Mouse (Mus musculus) midbrain, embryonic 12.5 days (tissue): Measurements from ENCODE around the gene Gm49403. TPM values are rescaled to one million over a fixed set of nuclear protein-coding genes. Genes with fewer than 3 reads are reported as not detected.

Source experiments
- ATAC-seq: fragments of 200-750 bp; cut with Nextera tagmentation; 2 replicates; pipeline ENCODE4 v1.8.0; 2017; ENCODE audit warnings: low read depth, moderate TSS enrichment, moderate library complexity; ENCODE audit not compliant: low FRiP score
- H3K27ac ChIP-seq: fragments of 300-500 bp; sonication (generic); replicated peaks from 2 replicates; pipeline ENCODE4 v1.5.1; 2016; ENCODE audit warnings: mild to moderate bottlenecking
- H3K27me3 ChIP-seq: fragments of 300-500 bp; sonication (generic); 2 replicates; pipeline ENCODE4 v1.6.1; 2016; ENCODE audit warnings: mild to moderate bottlenecking
- H3K36me3 ChIP-seq: fragments of 300-500 bp; sonication (generic); 2 replicates; pipeline ENCODE4 v1.6.1; 2016
- H3K4me1 ChIP-seq: fragments of 300-500 bp; sonication (generic); 2 replicates; pipeline ENCODE4 v1.6.1; 2016
- H3K4me2 ChIP-seq: fragments of 300-500 bp; sonication (generic); replicated peaks from 2 replicates; pipeline ENCODE4 v1.6.1; 2016; ENCODE audit warnings: mild to moderate bottlenecking, moderate library complexity
- H3K4me3 ChIP-seq: fragments of 300-500 bp; sonication (generic); 2 replicates; pipeline ENCODE4 v1.5.1; 2016; ENCODE audit warnings: mild to moderate bottlenecking
- H3K9ac ChIP-seq: fragments of 300-500 bp; sonication (generic); replicated peaks from 2 replicates; pipeline ENCODE4 v1.6.1; 2016; ENCODE audit warnings: mild to moderate bottlenecking, moderate library complexity
- H3K9me3 ChIP-seq: fragments of 300-500 bp; sonication (generic); 2 replicates; pipeline ENCODE4 v1.6.1; 2016; ENCODE audit warnings: mild to moderate bottlenecking
- WGBS: fragments of 180-500 bp; shearing (Covaris S2); methylation state at CpG from one replicate; pipeline ENCODE4 v1.1.7; 2016; 5-methylcytosine and 5-hydroxymethylcytosine counted together
- microRNA-seq: library from miRNA; unstranded; fragments of <30 nt; microRNA quantifications from one replicate; pipeline ENCODE4, GENCODE M21; 2017
- polyA plus RNA-seq: library from polyadenylated mRNA; unstranded; fragments of >200 nt; fragmentation: Nextera tagmentation; extraction: Ambion mirVana; gene quantifications from 2 replicates; pipeline ENCODE4 v1.2.1, GENCODE M21; 2016

Gene Gm49403
- polyA plus RNA-seq, 1 experiment from 2014 or later = not detected

DNA sequence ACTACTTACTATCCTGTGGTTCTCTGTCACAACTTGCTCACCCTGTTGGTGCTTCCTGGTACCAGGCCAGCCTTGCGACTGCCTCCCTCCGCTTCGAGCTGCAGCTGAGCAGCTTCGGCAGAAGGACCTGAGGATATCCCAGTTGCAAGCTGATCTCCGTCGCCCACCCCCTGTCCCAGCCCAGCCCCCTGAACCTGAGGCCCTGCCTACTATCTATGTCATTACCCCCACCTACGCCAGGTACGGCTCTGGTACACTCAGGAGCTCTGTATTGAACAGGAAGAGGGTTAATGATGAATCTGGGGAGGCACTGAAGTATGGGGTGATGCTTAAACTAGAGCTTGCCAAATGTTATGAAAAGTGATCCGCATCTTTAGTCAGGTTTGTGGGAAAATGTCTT lies 38.0 kb downstream of the Gm49403 start:
- Histone ChIP-seq H3K4me1 (peaks cover 9% of the 10 kb centered on the region), H3K36me3 (peaks cover 25% of the 10 kb centered on the region), H3K9me3 (no peaks in the 10 kb centered on the region), H3K9ac (no peak overlapping the region), H3K27me3 (no peaks in the 10 kb centered on the region), H3K4me2 (peak overlapping the region; percentile 77), H3K27ac (no peak overlapping the region), H3K4me3 (0 out of 2 replicates have a peak overlapping the region, but pooled peaks have one; percentile 86)
- no peak for ATAC-seq
- 85% methylated on average over 9 of the region's 9 CpGs for WGBS

DNA sequence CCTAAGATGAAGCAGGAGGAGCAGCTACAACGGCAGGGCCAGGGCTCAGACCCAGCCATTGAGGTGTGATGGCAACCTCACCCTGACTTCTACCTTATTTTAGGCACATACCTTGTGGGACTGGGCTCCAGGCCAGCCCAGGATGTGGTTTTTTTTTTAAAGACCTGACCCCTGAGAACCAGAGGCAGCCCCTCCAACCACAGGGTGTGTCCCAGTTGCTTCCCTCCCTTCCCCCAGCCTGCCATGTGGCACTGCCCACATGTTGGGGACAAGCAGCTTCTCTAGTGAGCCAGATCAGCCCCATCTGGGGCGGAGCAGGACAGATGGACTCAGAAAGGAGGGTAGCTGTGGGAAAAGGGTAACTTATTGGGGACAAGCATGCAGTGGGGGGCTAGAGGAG lies 43.0 kb downstream of the Gm49403 start:
- H3K36me3 ChIP-seq = peaks cover 32% of the 10 kb centered on the region
- peaks cover 21% of the 10 kb centered on the region for H3K4me1 ChIP-seq
- no peaks in the 10 kb centered on the region for H3K9me3 ChIP-seq
- no peak overlapping the region for H3K4me3 ChIP-seq
- H3K27ac ChIP-seq = no peak overlapping the region
- H3K4me2 ChIP-seq = no peak overlapping the region
- ATAC-seq = no peak
- H3K9ac ChIP-seq = no peak overlapping the region
- WGBS = 94% methylated on average over 2 of the region's 2 CpGs
- peaks cover 16% of the 10 kb centered on the region for H3K27me3 ChIP-seq

DNA sequence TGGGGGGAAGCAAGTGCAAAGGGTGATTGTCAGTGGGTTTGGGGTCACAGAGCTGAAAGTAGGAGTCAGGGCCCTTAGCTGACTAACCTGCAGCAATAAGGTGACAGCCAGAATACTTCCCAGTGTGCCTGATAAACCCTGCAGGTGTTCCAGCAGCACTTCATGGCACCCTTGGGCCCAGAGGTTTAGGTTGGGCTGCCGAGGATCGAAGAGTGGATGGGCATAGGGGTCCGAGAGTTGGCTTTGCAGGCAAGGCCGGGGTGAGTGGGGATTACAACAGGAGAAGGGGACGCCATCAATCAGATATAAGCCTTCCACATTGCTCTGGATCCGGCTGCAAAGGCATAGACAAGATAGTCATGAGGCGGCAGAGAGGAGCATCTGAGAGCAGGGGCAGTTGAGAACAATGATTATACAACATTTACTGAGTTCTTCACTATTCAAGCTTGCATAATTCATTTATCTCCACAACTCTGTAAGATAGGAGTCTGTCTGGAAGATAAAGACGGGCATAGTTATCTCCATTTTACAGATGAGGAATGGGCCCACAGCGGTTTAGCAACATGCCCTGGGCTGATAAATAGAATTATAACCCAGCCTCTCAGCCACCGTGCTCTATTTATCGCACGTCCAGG lies 44.3 kb downstream of the Gm49403 start:
- Histone ChIP-seq H3K36me3 (peaks cover 31% of the 10 kb centered on the region), H3K4me3 (no peak overlapping the region)
- WGBS = 90% methylated on average over 12 of the region's 12 CpGs

DNA sequence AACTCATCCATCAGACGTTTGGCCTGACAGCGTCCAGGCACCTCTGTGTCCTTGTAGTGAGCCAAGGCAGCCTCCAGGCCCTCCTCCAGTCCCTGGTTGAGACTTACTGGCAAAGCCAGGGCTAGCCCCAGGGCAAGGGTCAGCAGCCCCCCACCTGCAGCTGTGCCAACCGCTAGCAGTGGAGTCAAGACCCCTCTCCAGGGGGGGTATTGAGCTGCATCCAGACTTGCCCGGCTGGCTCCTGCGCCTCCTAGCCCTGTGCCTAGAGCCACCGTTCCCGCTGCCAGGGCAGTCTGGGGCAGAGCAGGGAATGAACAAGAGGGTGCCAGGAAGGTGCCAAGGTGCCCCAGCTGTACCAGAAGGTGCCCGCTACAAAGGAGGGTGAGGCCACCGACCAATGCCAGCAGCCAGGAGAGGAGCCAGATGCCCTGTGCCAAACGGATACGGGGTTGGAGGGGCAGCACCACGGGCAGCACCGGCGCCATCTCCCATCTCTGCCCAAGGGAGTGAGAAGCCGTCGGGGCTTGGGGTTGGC lies 45.0 kb downstream of the Gm49403 start:
- H3K9me3 ChIP-seq = no peaks in the 10 kb centered on the region
- peaks cover 16% of the 10 kb centered on the region for H3K27me3 ChIP-seq
- H3K4me3 ChIP-seq = peak overlapping the region; percentile 57
- peak overlapping the region; percentile 71 for H3K9ac ChIP-seq
- H3K4me1 ChIP-seq = peaks cover 19% of the 10 kb centered on the region
- peak overlapping the region; percentile 77 for H3K4me2 ChIP-seq
- peak overlapping the region; percentile 46 for H3K27ac ChIP-seq
- 15% methylated on average over 16 of the region's 16 CpGs for WGBS
- peaks cover 32% of the 10 kb centered on the region for H3K36me3 ChIP-seq
- peak; percentile 13; the same call in 1 of the 2 replicates for ATAC-seq

More for the DNA sequence above, 44.3 kb downstream of the Gm49403 start:
- H3K27me3 ChIP-seq = peaks cover 16% of the 10 kb centered on the region
- no peak overlapping the region for H3K4me2 ChIP-seq
- 0 out of 2 replicates have a peak overlapping the region, but pooled peaks have one; percentile 46 for H3K27ac ChIP-seq
- no peak for ATAC-seq
- H3K9me3 ChIP-seq = no peaks in the 10 kb centered on the region
- H3K9ac ChIP-seq = 0 out of 2 replicates have a peak overlapping the region, but pooled peaks have one; percentile 20
- H3K4me1 ChIP-seq = peaks cover 19% of the 10 kb centered on the region

DNA sequence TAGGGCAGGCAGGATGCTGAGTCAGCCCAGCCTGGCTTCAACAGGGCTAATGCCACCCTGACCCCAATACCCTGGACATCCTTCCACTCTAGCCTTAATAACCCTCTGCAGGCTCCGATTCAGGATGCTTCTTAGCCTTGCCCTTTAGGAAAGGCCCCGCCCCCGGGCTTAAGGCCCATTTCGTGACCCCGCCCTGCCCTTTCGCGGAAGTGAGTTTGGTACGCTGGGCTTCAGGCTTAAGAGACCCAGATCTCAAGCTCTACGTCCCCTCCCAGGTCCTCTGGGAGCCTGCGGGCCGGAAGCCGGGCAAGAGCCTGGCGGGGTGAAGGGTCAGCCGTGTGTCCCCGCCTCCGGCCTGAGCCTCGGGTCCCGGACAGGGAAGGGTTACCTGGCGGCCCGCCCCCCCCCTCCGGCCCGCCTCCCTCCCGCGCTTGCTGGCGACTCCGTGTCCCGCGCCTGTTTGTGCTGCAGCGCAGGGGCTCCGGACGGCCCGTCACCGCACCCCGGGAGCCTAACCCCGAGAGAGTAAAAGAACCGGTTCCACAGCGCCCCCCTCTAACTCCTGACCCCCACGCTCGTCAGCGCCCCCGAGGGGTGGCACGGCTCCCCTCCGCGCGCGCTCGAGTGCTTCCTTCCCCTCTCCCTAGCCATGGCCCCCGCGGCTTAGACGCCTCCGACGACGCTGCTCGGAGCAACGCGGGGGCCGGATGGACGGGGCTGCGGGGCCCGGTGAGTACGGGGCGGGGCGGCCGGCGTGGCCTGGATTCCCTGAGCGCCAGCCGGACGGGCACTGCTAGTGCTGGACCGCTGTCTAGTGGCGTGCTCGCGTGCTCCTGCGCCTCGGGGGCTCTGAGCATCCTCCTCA lies 45.7 kb downstream of the Gm49403 start, which contains the start of the genes Rom1 and Eml3:
Rom1 (minus strand) TSS at position 133 of the 865 bp plus-strand sequence.
Eml3 (plus strand) TSS at position 329 of the 865 bp plus-strand sequence.
- Histone ChIP-seq H3K27me3 (peaks cover 16% of the 10 kb centered on the region), H3K4me2 (peak within 1 kb of the TSS; percentile 77), H3K4me1 (peaks cover 19% of the 10 kb centered on the region), H3K27ac (peak within 1 kb of the TSS; percentile 46), H3K36me3 (peaks cover 37% of the 10 kb centered on the region), H3K9me3 (no peaks in the 10 kb centered on the region), H3K4me3 (peak within 1 kb of the TSS; percentile 57), H3K9ac (peak within 1 kb of the TSS; percentile 71)
- under 1% methylated on average over 73 of the region's 74 CpGs for WGBS
- ATAC-seq = peak; percentile 73

DNA sequence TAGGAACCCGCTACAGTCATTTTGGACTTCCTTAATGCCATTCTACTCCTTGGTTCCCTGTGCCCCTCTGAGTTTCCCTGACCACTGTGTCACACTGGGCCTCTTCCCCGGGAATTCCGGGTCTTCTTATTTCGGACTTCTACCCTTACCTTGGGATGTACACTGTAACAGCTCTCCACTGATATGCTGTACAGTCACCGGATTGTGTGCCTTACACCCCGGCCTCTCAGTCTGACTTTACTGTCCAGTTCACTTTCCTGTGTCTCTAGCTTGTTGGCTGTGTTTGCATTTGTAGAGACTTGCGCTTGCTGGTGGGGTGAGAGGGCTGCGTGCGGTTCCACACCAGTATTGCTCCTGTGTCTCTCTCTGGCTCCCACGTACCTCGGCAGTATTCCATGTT lies 46.4 kb downstream of the Gm49403 start:
- H3K4me2 ChIP-seq = peak overlapping the region; percentile 77
- peaks cover 16% of the 10 kb centered on the region for H3K27me3 ChIP-seq
- H3K4me3 ChIP-seq = peak overlapping the region; percentile 57
- H3K9ac ChIP-seq = peak overlapping the region; percentile 71
- peaks cover 36% of the 10 kb centered on the region for H3K36me3 ChIP-seq
- peaks cover 19% of the 10 kb centered on the region for H3K4me1 ChIP-seq
- H3K27ac ChIP-seq = no peak overlapping the region
- ATAC-seq = no peak
- WGBS = 20% methylated on average over 11 of the region's 11 CpGs
- H3K9me3 ChIP-seq = no peaks in the 10 kb centered on the region

DNA sequence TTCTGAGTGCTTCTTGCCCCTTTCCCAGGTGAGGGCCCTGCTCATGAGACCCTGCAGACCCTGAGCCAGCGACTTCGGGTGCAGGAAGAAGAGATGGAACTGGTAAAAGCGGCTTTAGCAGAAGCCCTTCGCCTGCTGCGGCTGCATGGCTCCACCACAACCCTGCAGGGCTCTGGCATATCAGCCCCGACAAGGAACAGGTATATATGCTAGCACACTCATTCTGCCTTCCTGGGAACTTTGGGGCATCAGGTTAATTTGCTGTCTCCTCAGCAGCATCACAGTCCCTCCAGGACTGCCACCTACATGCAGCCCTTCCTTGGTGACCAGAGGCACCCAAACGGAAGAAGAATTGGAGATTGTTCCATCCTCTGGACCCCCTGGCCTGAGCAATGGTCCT lies 47.0 kb downstream of the Gm49403 start:
- Histone ChIP-seq H3K4me3 (peak overlapping the region; percentile 57; the same call in 1 of the 2 replicates), H3K4me2 (peak overlapping the region; percentile 77; the same call in 1 of the 2 replicates), H3K9me3 (no peaks in the 10 kb centered on the region), H3K27ac (no peak overlapping the region), H3K4me1 (peaks cover 19% of the 10 kb centered on the region), H3K36me3 (peaks cover 31% of the 10 kb centered on the region), H3K9ac (peak overlapping the region; percentile 71; the same call in 1 of the 2 replicates), H3K27me3 (peaks cover 16% of the 10 kb centered on the region)
- WGBS = 82% methylated on average over 7 of the region's 7 CpGs
- ATAC-seq = no peak

DNA sequence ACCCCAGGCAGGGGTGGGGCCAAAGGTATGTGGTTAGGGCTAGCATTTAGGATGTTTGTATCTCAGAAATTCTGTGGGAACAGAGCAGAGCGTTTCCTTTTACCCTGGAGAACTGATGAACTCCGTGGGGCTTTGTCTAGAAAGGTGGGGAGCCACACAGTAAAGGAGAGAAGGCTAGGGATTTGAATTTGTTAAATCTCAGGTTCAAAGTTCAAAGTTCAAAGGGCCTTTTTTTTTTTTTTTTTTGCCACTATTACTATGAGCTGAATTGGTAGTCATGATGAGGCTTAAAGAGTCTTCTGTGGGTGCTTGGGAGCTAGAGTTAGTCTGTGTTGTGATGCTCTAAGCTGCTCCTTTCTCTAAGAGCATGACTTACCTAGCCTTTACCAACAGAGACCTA lies 53.0 kb downstream of the Gm49403 start:
- WGBS = 88% methylated on average over 2 of the region's 2 CpGs
- Histone ChIP-seq H3K9ac (no peak overlapping the region), H3K9me3 (no peaks in the 10 kb centered on the region), H3K4me1 (peaks cover 10% of the 10 kb centered on the region), H3K4me2 (no peak overlapping the region), H3K4me3 (no peak overlapping the region), H3K27ac (no peak overlapping the region), H3K27me3 (no peaks in the 10 kb centered on the region), H3K36me3 (peaks cover 10% of the 10 kb centered on the region; the same call in 1 of the 2 replicates)
- ATAC-seq = no peak

Small RNA genes within 50 kb of the gene (microRNA-seq; reads per million reads assigned to microRNA genes)
- not detected for gene Mir5136

Other genes with a start within 250 kb of the Gm49403 start
- gene Chrm1, start 220.1 kb upstream of the Gm49403 start, polyA plus RNA-seq = 0.50 and 0.59 TPM in 2 replicates
- gene Slc3a2, start 160.6 kb upstream of the Gm49403 start, polyA plus RNA-seq = 138 and 150 TPM in 2 replicates
- 78.5 and 80.7 TPM in 2 replicates for gene Wdr74, start 148.1 kb upstream of the Gm49403 start, polyA plus RNA-seq
- gene 1700092M07Rik, start 143.2 kb upstream of the Gm49403 start, polyA plus RNA-seq = 3.3 and 4.5 TPM in 2 replicates
- 121 and 127 TPM in 2 replicates for gene Stx5a, start 142.5 kb upstream of the Gm49403 start, polyA plus RNA-seq
- 210 and 224 TPM in 2 replicates for gene Nxf1, start 126.9 kb upstream of the Gm49403 start, polyA plus RNA-seq
- gene Tmem223, start 112.9 kb upstream of the Gm49403 start, polyA plus RNA-seq = 211 and 214 TPM in 2 replicates
- gene Tmem179b, start 109.5 kb upstream of the Gm49403 start, polyA plus RNA-seq = 40.4 TPM in 2 replicates
- 34.5 and 35.5 TPM in 2 replicates for gene Taf6l, start 97.5 kb upstream of the Gm49403 start, polyA plus RNA-seq
- 154 and 160 TPM in 2 replicates for gene Polr2g, start 85.4 kb upstream of the Gm49403 start, polyA plus RNA-seq
- gene Zbtb3, start 81.4 kb upstream of the Gm49403 start, polyA plus RNA-seq = 8.3 and 8.8 TPM in 2 replicates
- gene Ttc9c, start 64.6 kb upstream of the Gm49403 start, polyA plus RNA-seq = 65.7 and 69.9 TPM in 2 replicates
- gene Hnrnpul2, start 63.9 kb upstream of the Gm49403 start, polyA plus RNA-seq = 6.0 and 6.4 TPM in 2 replicates
- not detected in 2 replicates for gene AC129217.1, start 54.2 kb upstream of the Gm49403 start, polyA plus RNA-seq
- gene Bscl2, start 46.5 kb upstream of the Gm49403 start, polyA plus RNA-seq = 68.0 and 68.7 TPM in 2 replicates
- gene Gng3, start 44.7 kb upstream of the Gm49403 start, polyA plus RNA-seq = 174 and 180 TPM in 2 replicates
- 0.55 and 0.62 TPM in 2 replicates for gene Lrrn4cl, start 33.2 kb upstream of the Gm49403 start, polyA plus RNA-seq
- gene Ubxn1, start 12.4 kb upstream of the Gm49403 start, polyA plus RNA-seq = 172 and 175 TPM in 2 replicates
- 59.6 and 63.5 TPM in 2 replicates for gene Uqcc3, start 3.0 kb upstream of the Gm49403 start, polyA plus RNA-seq
- gene Lbhd1, start 198 bp upstream of the Gm49403 start, polyA plus RNA-seq = 92.7 and 97.2 TPM in 2 replicates
- gene 1810009A15Rik, start 4.9 kb downstream of the Gm49403 start, polyA plus RNA-seq = 81.0 and 87.1 TPM in 2 replicates
- gene Gm49416, start 5.0 kb downstream of the Gm49403 start, polyA plus RNA-seq = not detected in 2 replicates
- gene Ints5, start 9.1 kb downstream of the Gm49403 start, polyA plus RNA-seq = 46.2 and 46.6 TPM in 2 replicates
- 111 and 115 TPM in 2 replicates for gene Ganab, start 14.1 kb downstream of the Gm49403 start, polyA plus RNA-seq
- gene B3gat3, start 36.4 kb downstream of the Gm49403 start, polyA plus RNA-seq = 71.9 and 72.5 TPM in 2 replicates
- gene Rom1, start 45.4 kb downstream of the Gm49403 start, polyA plus RNA-seq = 2.1 and 2.2 TPM in 2 replicates
- 14.9 and 15.8 TPM in 2 replicates for gene Eml3, start 45.6 kb downstream of the Gm49403 start, polyA plus RNA-seq
- gene Mta2, start 57.9 kb downstream of the Gm49403 start, polyA plus RNA-seq = 189 and 192 TPM in 2 replicates
- 34.0 and 34.2 TPM in 2 replicates for gene Tut1, start 69.9 kb downstream of the Gm49403 start, polyA plus RNA-seq
- 338 and 351 TPM in 2 replicates for gene Eef1g, start 83.1 kb downstream of the Gm49403 start, polyA plus RNA-seq
- gene Ahnak, start 105.4 kb downstream of the Gm49403 start, polyA plus RNA-seq = 7.6 and 12.2 TPM in 2 replicates
- not detected in 2 replicates for gene Scgb1a1, start 204.0 kb downstream of the Gm49403 start, polyA plus RNA-seq